Comparison of ENCODE assay signal across 8 mouse cellular contexts in the genomic region with DNA sequence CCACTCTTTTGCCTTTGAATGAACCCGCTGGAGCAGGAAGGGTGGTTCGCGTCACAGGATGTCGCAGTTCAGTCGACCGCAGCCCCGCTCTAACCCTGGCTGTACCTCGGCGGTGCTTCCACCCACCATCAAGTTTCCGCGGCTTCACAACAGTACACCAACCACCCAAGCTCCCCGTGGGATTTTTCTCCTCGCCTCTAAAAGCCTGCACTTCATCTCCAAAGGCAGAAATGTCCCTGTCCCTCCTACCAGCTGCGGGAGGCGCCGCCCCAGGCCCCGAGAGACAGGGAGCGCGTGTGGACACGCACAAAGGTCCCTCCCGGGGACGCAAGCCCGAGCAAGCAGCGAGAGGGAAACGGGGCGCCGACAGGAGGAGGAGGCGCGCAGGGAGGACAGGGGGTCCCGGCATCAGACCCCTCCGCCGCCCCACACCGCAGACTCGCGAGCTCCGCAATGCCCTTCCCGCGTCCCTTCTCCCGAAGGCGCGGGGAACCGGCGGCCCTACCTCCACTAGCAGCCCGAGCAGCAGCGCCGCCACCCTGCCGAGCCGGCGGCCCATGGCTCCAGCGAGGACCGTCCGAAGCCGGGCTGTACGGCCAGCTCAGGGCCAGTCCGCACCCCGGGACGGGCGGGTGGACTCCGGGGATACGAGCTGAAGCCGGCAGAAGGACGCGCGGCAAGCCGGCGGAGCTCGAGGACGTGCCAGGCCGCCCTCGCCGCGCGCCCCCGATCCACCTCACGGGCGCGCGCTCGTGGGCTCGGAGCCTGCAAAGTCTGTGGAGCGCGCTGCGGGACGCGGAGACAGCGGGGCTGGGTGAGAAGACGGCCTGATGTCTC. TPM values are rescaled to one million over a fixed set of nuclear protein-coding genes. Genes with fewer than 3 reads are reported as not detected.
DNase-seq lines count a peak whose midpoint lies in the region; ATAC-seq lines count a peak whose summit lies in the region.

Vopp1 (minus strand) TSS at position 738 of the 837 bp plus-strand sequence.

- no peaks in the 10 kb centered on the region for H3K36me3 ChIP-seq in hindbrain, embryonic 14.5 days (replicated peaks; ENCODE audit: control insufficient read depth, insufficient read depth)

- H3K9me3 ChIP-seq in hindbrain, embryonic 14.5 days (ENCODE audit: control insufficient read depth, low read length): no peaks in the 10 kb centered on the region

- H3K27me3 ChIP-seq in hindbrain, embryonic 14.5 days (ENCODE audit: control insufficient read depth, insufficient read depth, low read length): no peaks in the 10 kb centered on the region

- peak within 1 kb of the TSS; percentile 67 for H3K4me3 ChIP-seq in hindbrain, embryonic 14.5 days (replicated peaks; ENCODE audit: low read length)

- peak within 1 kb of the TSS; percentile 80 for H3K4me2 ChIP-seq in hindbrain, embryonic 14.5 days (replicated peaks)

- H3K27ac ChIP-seq in hindbrain, embryonic 14.5 days: peak within 1 kb of the TSS; percentile 94

- peaks cover 9% of the 10 kb centered on the region; the same call in 1 of the 2 replicates for H3K4me1 ChIP-seq in hindbrain, embryonic 14.5 days (replicated peaks; ENCODE audit: control insufficient read depth, insufficient read depth, low read length)

- peak within 1 kb of the TSS; percentile 97 for H3K9ac ChIP-seq in hindbrain, embryonic 14.5 days

- under 1% methylated on average over 84 of the region's 87 CpGs for WGBS in hindbrain, embryonic 14.5 days

- peak; percentile 91 for ATAC-seq in hindbrain, embryonic 14.5 days (ENCODE audit: low FRiP score)

- peak; percentile 49 for DNase-seq in R1 (ENCODE audit: low read depth, low spot score)
- DNase-seq in cerebellum, postnatal 25 days: peak; percentile 84 to 89
- peak; percentile 77 to 79 for DNase-seq in frontal cortex, postnatal 36 days (ENCODE audit: low spot score in 2 of 2)
- peak; percentile 88 for DNase-seq in hindbrain, embryonic 14.5 days (ENCODE audit: low spot score)
- DNase-seq in layer of hippocampus, postnatal 36 days: peak; percentile 78 to 79
- peak; percentile 61 for DNase-seq in lung, postnatal 36 days
- DNase-seq in retina, embryonic 14.5 days (ENCODE audit: low spot score): peak; percentile 77
- DNase-seq in thymus, postnatal 36 days: peak; percentile 67 to 70

RNA-seq across cellular contexts. Expression of gene Vopp1, which starts in this region (rescaled TPM):
- 113 and 135 TPM in 2 replicates for polyA plus RNA-seq in hindbrain, embryonic 14.5 days (2014; fragmentation: Nextera tagmentation; extraction: Ambion mirVana)
- 10 to 100 TPM; 68.9 to 70.3 TPM for total RNA-seq in layer of hippocampus, postnatal 36 days (2021)

Comparison
In these comparisons a context has a peak if more than half of its experiments do, and no peak if none do; other contexts are left out.
1. Peak in every context shown above with its lines: DNase-seq, ATAC-seq, H3K4me3 ChIP-seq and H3K27ac ChIP-seq.